Mouse (Mus musculus) heart, adult 2 months (tissue): ENCODE results near the gene Itgb3bp. TPM values are rescaled to one million over a fixed set of nuclear protein-coding genes. Genes with fewer than 3 reads are reported as not detected.

Experiments
- DNase-seq, 2 experiments: peaks; one replicate each; pipeline ENCODE4 v3.0.0; 2021
- H3K27ac ChIP-seq: fragments of 200-600 bp; 2 replicates; pipeline ENCODE4 v1.8.1; 2022
- H3K27me3 ChIP-seq: fragments of 200-500 bp; 2 replicates; pipeline ENCODE4 v1.6.1; 2012; ENCODE audit warnings: mild to moderate bottlenecking, low read length, inconsistent platforms, mixed read lengths; ENCODE audit not compliant: control insufficient read depth, insufficient read depth
- H3K36me3 ChIP-seq: fragments of 200-500 bp; 2 replicates; pipeline ENCODE4 v1.6.1; 2012; ENCODE audit warnings: low read length, inconsistent platforms; ENCODE audit not compliant: control insufficient read depth, insufficient read depth
- H3K4me1 ChIP-seq: fragments of 200-500 bp; 2 replicates; pipeline ENCODE4 v1.6.1; 2011; ENCODE audit warnings: low read length; ENCODE audit not compliant: control insufficient read depth, insufficient read depth
- H3K4me3 ChIP-seq: fragments of 200-600 bp; 2 replicates; pipeline ENCODE4 v1.8.1; 2022
- H3K79me2 ChIP-seq: fragments of 200-500 bp; replicated peaks from 2 replicates; pipeline ENCODE4 v1.6.1; 2012; ENCODE audit warnings: mild to moderate bottlenecking, inconsistent platforms, low read length, moderate library complexity, mixed read lengths; ENCODE audit not compliant: control insufficient read depth, insufficient read depth
- H3K9ac ChIP-seq: fragments of 200-500 bp; 2 replicates; pipeline ENCODE4 v1.6.1; 2012; ENCODE audit warnings: low read depth, mild to moderate bottlenecking, control low read depth, inconsistent platforms, low read length, mixed read lengths
- CTCF ChIP-seq: fragments of 200-600 bp; IDR thresholded peaks from 2 replicates; pipeline ENCODE4 v1.8.1; 2022; ENCODE audit warnings: antibody characterized with exemption, mild to moderate bottlenecking, moderate library complexity
- EP300 ChIP-seq: fragments of 200-500 bp; IDR thresholded peaks from 2 replicates; pipeline ENCODE4 v1.6.1; 2011; ENCODE audit warnings: low read depth, low read length, control low read depth; ENCODE audit not compliant: insufficient read depth
- POLR2A ChIP-seq: fragments of 200-500 bp; IDR thresholded peaks from 2 replicates; pipeline ENCODE4 v1.6.1; 2011; ENCODE audit warnings: mild to moderate bottlenecking, low read depth, low read length, control low read depth; ENCODE audit not compliant: insufficient read depth
- WGBS: fragments of 180-500 bp; shearing (Covaris S2); methylation state at CpG from one replicate; pipeline ENCODE4 v1.1.7; 2018; 5-methylcytosine and 5-hydroxymethylcytosine counted together
- intact Hi-C: fragments of 180-260 bp; cut with DNase I; formaldehyde crosslinking; loops from one replicate; pipeline ENCODE4 v1.15.1; 2025
- polyA plus RNA-seq: library from polyadenylated mRNA; depleted of rRNA; stranded (reverse); fragments of >200 nt; gene quantifications from 2 replicates; pipeline ENCODE4 v1.2.3, GENCODE M21; 2012
- total RNA-seq, 2 experiments: library from RNA; stranded (reverse); gene quantifications; 2 replicates each; pipeline ENCODE4 v1.2.3; 2021

The Itgb3bp gene
- total and polyA plus RNA-seq, 3 experiments = 0.86 to 5.0 (median 4.9) TPM

DNA sequence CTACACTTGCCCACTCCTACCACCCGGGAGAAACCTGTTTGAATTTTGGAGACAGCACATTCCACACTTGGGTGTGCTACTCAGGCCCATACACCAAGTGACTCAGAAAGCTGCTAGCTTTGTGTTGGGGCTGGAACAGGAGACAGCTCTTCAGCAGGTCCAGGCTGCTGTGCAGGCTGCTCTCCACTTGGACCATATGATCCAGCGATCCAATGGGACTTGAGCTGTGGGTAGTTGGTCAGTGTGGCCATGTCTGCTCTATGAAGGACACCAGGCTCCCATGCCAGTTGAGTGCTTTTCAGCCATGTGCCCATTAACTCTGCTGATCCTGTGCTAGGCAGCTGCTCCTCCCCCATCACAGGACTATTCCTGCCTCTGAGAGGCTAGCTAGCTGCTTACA, 24.3 kb upstream of the Itgb3bp start:
- H3K36me3 ChIP-seq = peaks cover 3% of the 10 kb centered on the region; the same call in 1 of the 2 replicates
- TF ChIP-seq POLR2A = no peak
- no peak for TF ChIP-seq EP300
- TF ChIP-seq CTCF = no peak
- H3K4me1 ChIP-seq = peaks cover 4% of the 10 kb centered on the region
- 88% methylated on average over 2 of the region's 2 CpGs for WGBS
- H3K27me3 ChIP-seq = no peaks in the 10 kb centered on the region
- intact Hi-C loops = loop anchor here (10.0 kb wide), 1 partner anchor 141 kb away; the partner anchor contains the start of gene Ror1
- H3K9ac ChIP-seq = no peak overlapping the region
- H3K79me2 ChIP-seq = peaks cover 2% of the 10 kb centered on the region; the same call in 1 of the 2 replicates
- DNase-seq = no peak
- H3K4me3 ChIP-seq = no peak overlapping the region
- no peak overlapping the region for H3K27ac ChIP-seq

DNA sequence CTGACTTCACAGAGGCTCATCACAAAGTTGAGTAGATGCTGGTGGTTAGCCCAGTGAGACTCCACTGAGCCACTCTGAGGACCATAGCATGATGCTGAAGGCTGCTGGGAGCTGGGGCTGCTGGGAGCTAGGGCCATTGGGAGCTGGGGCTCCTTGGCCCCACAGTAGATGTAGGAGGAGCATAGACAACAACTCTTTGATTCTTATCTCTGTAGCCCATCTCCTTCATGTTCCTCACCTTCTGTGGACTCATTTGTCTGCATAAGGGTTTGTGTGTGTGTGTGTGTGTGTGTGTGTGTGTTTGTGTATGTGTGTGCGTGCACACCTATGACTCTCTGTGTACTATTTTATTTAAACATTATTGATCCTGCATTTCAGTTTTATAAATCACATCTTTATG, 18.3 kb upstream of the Itgb3bp start:
- no peak overlapping the region for H3K9ac ChIP-seq
- 100% methylated on average over 1 of the region's 1 CpGs for WGBS
- H3K79me2 ChIP-seq = peaks cover 2% of the 10 kb centered on the region; the same call in 1 of the 2 replicates
- DNase-seq = no peak
- intact Hi-C loops = loop anchor here (1.0 to 5.0 kb wide), 3 partner anchors 59 to 589 kb away; no protein-coding TSS in a partner anchor
- H3K27ac ChIP-seq = no peak overlapping the region
- TF ChIP-seq POLR2A = no peak
- H3K4me3 ChIP-seq = no peak overlapping the region
- peaks cover 2% of the 10 kb centered on the region; the same call in 1 of the 2 replicates for H3K4me1 ChIP-seq
- H3K27me3 ChIP-seq = no peaks in the 10 kb centered on the region
- peaks cover 5% of the 10 kb centered on the region; the same call in 1 of the 2 replicates for H3K36me3 ChIP-seq

DNA sequence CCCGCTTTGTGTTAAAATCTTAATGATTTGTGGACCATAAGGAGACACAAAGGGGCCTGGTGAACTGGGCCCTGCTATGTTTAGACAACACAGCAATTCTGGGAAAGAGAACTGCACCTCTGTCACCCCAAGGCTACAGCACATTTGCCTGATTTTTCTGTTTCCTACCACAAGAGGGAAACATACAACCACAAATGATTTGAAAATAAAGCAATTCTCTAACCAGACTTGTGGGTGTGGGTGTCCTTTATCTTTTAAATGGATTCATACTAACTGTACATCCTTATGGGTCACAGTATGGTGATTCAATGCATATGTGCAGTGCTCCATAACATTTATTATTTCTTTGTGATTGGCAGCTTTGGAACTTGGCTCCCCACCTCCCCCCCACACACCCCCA, 17.6 kb upstream of the Itgb3bp start:
- H3K36me3 ChIP-seq = peaks cover 4% of the 10 kb centered on the region; the same call in 1 of the 2 replicates
- 71% methylated on average over 1 of the region's 1 CpGs for WGBS
- intact Hi-C loops = loop anchor here (1.0 to 5.0 kb wide), 3 partner anchors 60 to 590 kb away; no protein-coding TSS in a partner anchor
- no peak for DNase-seq
- peaks cover 2% of the 10 kb centered on the region for H3K4me1 ChIP-seq
- peaks cover 2% of the 10 kb centered on the region; the same call in 1 of the 2 replicates for H3K79me2 ChIP-seq
- no peaks in the 10 kb centered on the region for H3K27me3 ChIP-seq
- no peak overlapping the region for H3K27ac ChIP-seq
- TF ChIP-seq POLR2A (no peak), EP300 (no peak), CTCF (peak; percentile 70)
- H3K9ac ChIP-seq = no peak overlapping the region
- no peak overlapping the region for H3K4me3 ChIP-seq

DNA sequence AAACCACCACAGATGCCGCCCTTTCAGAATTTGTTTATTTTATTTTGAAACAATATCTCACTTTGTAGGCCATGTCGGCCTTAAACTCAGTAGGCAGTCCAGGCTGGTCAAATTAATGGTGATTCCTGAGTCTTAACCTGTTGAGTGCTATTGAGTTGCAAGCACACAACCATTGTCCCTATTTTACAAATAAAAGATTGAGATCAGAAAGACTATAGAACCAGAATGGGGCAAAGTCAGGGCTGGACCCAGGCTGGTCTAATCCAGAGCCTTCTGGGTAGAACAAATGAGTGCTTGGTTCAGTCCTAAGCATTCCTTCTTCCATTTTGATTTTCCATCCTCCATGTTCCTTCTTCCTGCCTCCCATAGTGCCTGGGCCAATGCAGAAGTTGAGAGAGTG, 16.9 kb upstream of the Itgb3bp start:
- intact Hi-C loops = loop anchor here (5.0 kb wide), 2 partner anchors 61 to 591 kb away; no protein-coding TSS in a partner anchor
- no peak overlapping the region for H3K27ac ChIP-seq
- DNase-seq = no peak

DNA sequence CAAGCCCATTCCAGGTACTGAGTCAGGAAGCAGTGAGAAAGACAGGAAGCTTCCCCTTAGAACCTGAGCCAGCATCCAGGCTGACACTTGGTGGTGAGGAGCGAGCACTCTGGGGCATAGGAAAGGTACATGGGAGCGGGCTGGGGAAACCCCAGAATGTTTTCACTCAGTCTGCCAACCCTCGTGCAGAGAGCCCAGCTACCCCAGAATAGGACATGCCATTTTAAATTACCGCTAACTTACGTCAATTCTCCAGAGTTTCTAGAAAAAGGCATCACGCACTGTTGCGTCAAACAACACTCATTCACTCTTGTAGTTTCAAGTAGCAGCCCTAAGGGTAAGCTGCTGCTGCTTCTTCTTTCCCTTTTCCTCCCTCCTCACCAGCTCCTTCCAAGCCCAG, 15.4 kb upstream of the Itgb3bp start:
- TF ChIP-seq POLR2A (no peak), EP300 (no peak), CTCF (no peak)
- H3K27me3 ChIP-seq = no peaks in the 10 kb centered on the region
- WGBS = 73% methylated on average over 7 of the region's 7 CpGs
- no peak for DNase-seq
- intact Hi-C loops = loop anchor here (5.0 kb wide), 2 partner anchors 62 to 592 kb away; no protein-coding TSS in a partner anchor
- H3K4me3 ChIP-seq = no peak overlapping the region
- H3K36me3 ChIP-seq = peaks cover 4% of the 10 kb centered on the region; the same call in 1 of the 2 replicates
- H3K9ac ChIP-seq = no peak overlapping the region
- H3K79me2 ChIP-seq = no peaks in the 10 kb centered on the region
- no peak overlapping the region for H3K27ac ChIP-seq
- H3K4me1 ChIP-seq = peaks cover 7% of the 10 kb centered on the region

More for the DNA sequence above, 16.9 kb upstream of the Itgb3bp start:
- Histone ChIP-seq H3K36me3 (peaks cover 4% of the 10 kb centered on the region; the same call in 1 of the 2 replicates), H3K4me1 (peaks cover 7% of the 10 kb centered on the region), H3K9ac (no peak overlapping the region), H3K27me3 (no peaks in the 10 kb centered on the region), H3K79me2 (peaks cover 2% of the 10 kb centered on the region; the same call in 1 of the 2 replicates), H3K4me3 (no peak overlapping the region)
- no peak for TF ChIP-seq CTCF
- TF ChIP-seq EP300 = no peak
- no peak for TF ChIP-seq POLR2A
- WGBS = 90% methylated on average over 2 of the region's 2 CpGs

DNA sequence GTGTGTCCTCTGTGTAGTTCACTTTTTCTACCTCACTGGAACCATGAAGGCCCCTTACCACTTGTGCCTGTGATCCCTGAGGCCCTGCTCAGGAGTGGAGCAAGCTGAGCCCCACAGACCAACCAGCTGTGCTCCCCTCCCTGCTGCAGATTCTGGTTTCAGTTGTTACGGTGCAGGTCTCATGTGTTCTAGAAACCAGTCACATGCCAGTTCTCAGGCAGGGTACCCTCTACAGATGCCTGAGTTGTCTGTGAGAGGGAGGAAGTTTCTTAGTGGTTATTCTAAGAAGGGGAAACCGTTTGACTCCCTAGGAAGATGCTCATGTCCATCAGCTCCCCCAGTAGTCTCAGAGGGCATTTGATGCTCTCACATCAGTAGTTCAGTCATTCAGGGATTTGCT, 15.0 kb upstream of the Itgb3bp start:
- intact Hi-C loops = loop anchor here (5.0 kb wide), 2 partner anchors 63 to 593 kb away; no protein-coding TSS in a partner anchor
- H3K27ac ChIP-seq = no peak overlapping the region
- no peak for DNase-seq
- H3K9ac ChIP-seq = no peak overlapping the region
- H3K36me3 ChIP-seq = peaks cover 4% of the 10 kb centered on the region; the same call in 1 of the 2 replicates
- no peaks in the 10 kb centered on the region for H3K79me2 ChIP-seq
- no peaks in the 10 kb centered on the region for H3K27me3 ChIP-seq
- peaks cover 7% of the 10 kb centered on the region for H3K4me1 ChIP-seq
- TF ChIP-seq POLR2A = no peak
- no peak for TF ChIP-seq EP300
- no peak for TF ChIP-seq CTCF
- no peak overlapping the region for H3K4me3 ChIP-seq
- WGBS = 59% methylated on average over 2 of the region's 2 CpGs
